Mouse (Mus musculus) cerebellum, postnatal 10 days (tissue): Measurements from ENCODE around the gene Hdac1.

ENCODE experiments used
- DNase-seq, 2 experiments: peaks; one replicate each; pipeline ENCODE4 v3.0.0; 2021; ENCODE audit warnings: mixed read lengths in 2 of 2

Gene Hdac1

GRCm38 (mm10) chr4:129542592-129543141, at the start of gene Hdac1:
Gene Hdac1 (minus strand): TSS chr4:129542713.
- peak; percentile 100 for DNase-seq

- no peak for DNase-seq
Measured at GRCm38 (mm10) chr4:129588865-129589264, 46.4 kb upstream of the Hdac1 start.

- DNase-seq: no peak
Measured at GRCm38 (mm10) chr4:129586943-129587342, 44.4 kb upstream of the Hdac1 start.

GRCm38 (mm10) chr4:129585773-129586172, 43.3 kb upstream of the Hdac1 start:
- no peak for DNase-seq

- DNase-seq: peak; percentile 87 to 89
Measured at GRCm38 (mm10) chr4:129584884-129585608, 42.5 kb upstream of the Hdac1 start.

GRCm38 (mm10) chr4:129584370-129584769, 41.9 kb upstream of the Hdac1 start:
- DNase-seq: no peak

- no peak for DNase-seq
Measured at GRCm38 (mm10) chr4:129582251-129582650, 39.7 kb upstream of the Hdac1 start.

GRCm38 (mm10) chr4:129580347-129580746, 37.8 kb upstream of the Hdac1 start:
- DNase-seq: peak; percentile 70 to 77

GRCm38 (mm10) chr4:129578466-129578865, 36.0 kb upstream of the Hdac1 start, which contains the start of gene Fam167b:
Gene Fam167b (minus strand): TSS chr4:129578549.
- DNase-seq: no peak

GRCm38 (mm10) chr4:129577688-129578087, 35.2 kb upstream of the Hdac1 start:
- DNase-seq: no peak

- DNase-seq: peak; percentile 84 to 85
Measured at GRCm38 (mm10) chr4:129576863-129577491, 34.5 kb upstream of the Hdac1 start.

- no peak for DNase-seq
Measured at GRCm38 (mm10) chr4:129575171-129575844, 32.8 kb upstream of the Hdac1 start.

GRCm38 (mm10) chr4:129573430-129573829, 30.9 kb upstream of the Hdac1 start, which contains the start of gene Lck:
Gene Lck (minus strand): TSS chr4:129573641.
- no peak for DNase-seq

- DNase-seq: no peak
Measured at GRCm38 (mm10) chr4:129573093-129573370, 30.5 kb upstream of the Hdac1 start.

- no peak for DNase-seq
Measured at GRCm38 (mm10) chr4:129572236-129573092, 30.0 kb upstream of the Hdac1 start.

GRCm38 (mm10) chr4:129571551-129572084, 29.1 kb upstream of the Hdac1 start:
- DNase-seq: no peak

GRCm38 (mm10) chr4:129570028-129570427, 27.5 kb upstream of the Hdac1 start:
- no peak for DNase-seq

GRCm38 (mm10) chr4:129568366-129568765, 25.9 kb upstream of the Hdac1 start:
- no peak for DNase-seq

GRCm38 (mm10) chr4:129565139-129565538, 22.6 kb upstream of the Hdac1 start:
- DNase-seq: no peak

GRCm38 (mm10) chr4:129563718-129564117, 21.2 kb upstream of the Hdac1 start:
- DNase-seq: no peak

GRCm38 (mm10) chr4:129561184-129561583, 18.7 kb upstream of the Hdac1 start:
- DNase-seq: no peak

GRCm38 (mm10) chr4:129558321-129558955, 15.9 kb upstream of the Hdac1 start:
- DNase-seq: peak in 1 of 2 experiments; percentile 25
